Mouse (Mus musculus): ENCODE results near the gene Zfp428. TPM values are rescaled to one million over a fixed set of nuclear protein-coding genes. Genes with fewer than 3 reads are reported as not detected.

Gene Zfp428
- polyA plus RNA-seq, 1 experiment from 2014 or later: 31.3 TPM

DNA sequence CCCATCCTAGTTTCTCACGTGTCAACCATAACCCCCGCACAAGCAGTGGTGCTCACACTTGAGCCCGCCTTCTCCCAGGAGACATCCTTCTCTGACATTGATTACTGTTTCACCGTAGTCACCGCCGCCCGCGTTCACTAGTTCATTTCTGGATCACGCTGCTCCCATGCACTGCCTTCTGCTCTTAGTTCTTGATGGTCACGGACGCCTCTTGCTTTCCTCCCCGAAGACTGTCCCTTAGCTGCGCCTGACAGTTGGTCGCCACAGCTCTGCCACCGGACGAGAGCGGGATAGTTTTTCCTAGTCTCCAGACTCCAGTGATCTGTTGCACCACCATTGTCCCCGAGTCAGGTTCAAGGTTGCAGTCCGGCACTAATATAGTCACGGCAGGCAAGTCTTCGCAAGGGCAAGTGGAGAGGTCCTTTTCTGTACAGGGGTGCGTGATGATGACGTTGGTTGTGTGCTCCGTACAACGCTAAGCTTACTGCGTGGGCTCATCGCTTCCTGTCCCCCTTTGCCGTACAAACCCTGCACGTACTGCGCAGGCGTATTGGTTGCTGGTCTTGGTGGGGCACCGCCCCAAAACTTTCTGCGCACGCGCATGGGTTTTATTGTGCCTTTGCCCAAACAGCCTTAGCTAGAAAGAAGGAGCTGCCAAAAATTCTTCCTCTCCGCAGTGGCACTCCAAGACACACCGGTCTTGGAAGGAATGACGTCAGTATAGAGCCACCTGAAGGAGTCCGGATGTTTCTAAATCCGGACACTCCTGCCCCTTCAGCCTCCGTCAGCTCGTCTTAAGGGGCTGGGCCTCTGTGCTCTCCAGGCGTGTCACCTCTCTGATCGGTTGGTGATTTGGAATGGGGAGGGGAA is 23.5 kb downstream of the Zfp428 start, which contains the start of gene Irgq:
Gene Irgq (plus strand): TSS at position 628 of the 870 bp plus-strand sequence.
- H3K4me3 ChIP-seq (ENCODE audit: low read depth, low read length): peak within 1 kb of the TSS; percentile 68
- peak; percentile 100 for DNase-seq (ENCODE audit: low spot score)
- H3K27me3 ChIP-seq (replicated peaks; ENCODE audit: control insufficient read depth, insufficient read depth, low read length): no peaks in the 10 kb centered on the region; the same call in 1 of the 2 replicates
- H3K4me1 ChIP-seq (ENCODE audit: control insufficient read depth, insufficient read depth, low read length): peaks cover 22% of the 10 kb centered on the region
- H3K27ac ChIP-seq (replicated peaks; ENCODE audit: low read depth, low read length): peak within 1 kb of the TSS; percentile 92
- peaks cover 24% of the 10 kb centered on the region for H3K36me3 ChIP-seq (ENCODE audit: control insufficient read depth, insufficient read depth, low read length)
- H3K4me2 ChIP-seq (ENCODE audit: low read depth, low read length): peak within 1 kb of the TSS; percentile 98
- ATAC-seq (ENCODE audit: low read depth): peak; percentile 97
- under 1% methylated on average over 44 of the region's 44 CpGs for WGBS
- H3K9ac ChIP-seq (ENCODE audit: low read depth, low read length): peak within 1 kb of the TSS; percentile 87
- H3K9me3 ChIP-seq (ENCODE audit: control insufficient read depth, low read length): no peaks in the 10 kb centered on the region

DNA sequence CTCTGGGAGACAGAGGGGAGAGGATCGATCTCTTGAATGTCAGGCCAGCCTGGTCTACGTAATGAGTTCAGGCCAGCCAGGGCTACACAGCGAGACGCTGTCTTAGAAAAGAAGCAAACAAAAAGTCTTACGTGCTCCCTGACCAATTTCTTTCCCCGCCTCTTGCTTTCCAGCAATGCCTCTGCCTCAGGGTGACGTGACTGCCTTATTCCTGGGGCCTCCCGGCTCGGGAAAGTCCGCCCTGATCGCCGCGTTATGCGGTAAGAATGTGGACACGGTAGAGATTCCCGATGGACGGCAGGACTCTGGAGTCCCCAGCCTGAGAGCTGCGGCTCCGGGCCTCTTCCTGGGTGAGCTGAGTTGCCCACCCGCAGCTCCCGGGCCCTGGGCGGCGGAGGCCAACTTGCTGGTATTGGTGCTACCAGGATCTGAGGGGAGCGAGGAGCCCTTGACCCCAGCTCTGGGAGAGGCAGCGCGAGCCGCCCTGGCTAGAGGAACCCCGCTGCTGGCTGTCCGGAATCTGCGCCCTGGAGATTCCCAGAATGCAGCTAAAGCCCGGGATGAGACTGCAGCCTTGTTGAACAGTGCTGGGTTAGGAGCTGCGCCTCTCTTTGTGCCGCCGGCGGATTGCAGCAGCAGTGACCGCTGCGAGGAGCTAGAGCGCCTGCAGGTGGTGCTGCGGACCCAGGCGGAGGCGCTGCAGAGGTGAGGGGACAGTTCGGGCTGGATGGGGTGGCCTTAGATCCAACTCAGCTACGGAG is 24.6 kb downstream of the Zfp428 start:
- Histone ChIP-seq H3K4me1 (ENCODE audit: control insufficient read depth, insufficient read depth, low read length) (peaks cover 22% of the 10 kb centered on the region), H3K27ac (replicated peaks; ENCODE audit: low read depth, low read length) (peak overlapping the region; percentile 87), H3K4me2 (ENCODE audit: low read depth, low read length) (peak overlapping the region; percentile 98), H3K9ac (ENCODE audit: low read depth, low read length) (peak overlapping the region; percentile 87), H3K9me3 (ENCODE audit: control insufficient read depth, low read length) (no peaks in the 10 kb centered on the region), H3K4me3 (ENCODE audit: low read depth, low read length) (peak overlapping the region; percentile 68), H3K27me3 (replicated peaks; ENCODE audit: control insufficient read depth, insufficient read depth, low read length) (no peaks in the 10 kb centered on the region; the same call in 1 of the 2 replicates), H3K36me3 (ENCODE audit: control insufficient read depth, insufficient read depth, low read length) (peaks cover 34% of the 10 kb centered on the region)
- peak; percentile 88 for DNase-seq (ENCODE audit: low spot score)
- peak; percentile 63 for ATAC-seq (ENCODE audit: low read depth)
- WGBS: 1% methylated on average over 34 of the region's 43 CpGs

DNA sequence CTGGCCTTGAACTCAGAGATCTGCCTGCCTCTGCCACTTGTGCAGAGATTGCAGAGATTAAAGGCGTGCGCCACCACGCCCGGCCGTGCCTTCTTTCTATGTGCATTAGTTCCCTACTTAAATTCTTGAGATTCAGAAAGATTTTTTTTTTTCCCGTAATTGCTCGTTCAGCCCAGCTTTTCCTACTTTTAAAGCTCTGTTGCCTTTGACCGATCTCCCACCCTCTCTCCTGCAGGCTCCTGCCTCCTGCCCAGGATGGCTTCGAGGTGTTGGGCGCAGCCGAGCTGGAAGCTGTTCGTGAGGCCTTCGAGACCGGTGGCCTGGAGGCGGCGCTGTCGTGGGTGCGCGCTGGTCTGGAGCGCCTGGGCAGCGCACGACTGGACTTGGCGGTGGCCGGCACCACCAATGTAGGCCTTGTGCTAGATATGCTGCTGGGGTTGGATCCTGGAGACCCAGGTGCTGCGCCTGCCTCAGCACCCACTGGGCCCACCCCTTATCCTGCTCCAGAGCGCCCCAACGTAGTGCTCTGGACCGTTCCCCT is 26.3 kb downstream of the Zfp428 start:
- Histone ChIP-seq H3K4me2 (ENCODE audit: low read depth, low read length) (no peak overlapping the region), H3K4me1 (ENCODE audit: control insufficient read depth, insufficient read depth, low read length) (peaks cover 15% of the 10 kb centered on the region), H3K36me3 (ENCODE audit: control insufficient read depth, insufficient read depth, low read length) (peaks cover 36% of the 10 kb centered on the region), H3K27me3 (replicated peaks; ENCODE audit: control insufficient read depth, insufficient read depth, low read length) (no peaks in the 10 kb centered on the region; the same call in 1 of the 2 replicates), H3K9me3 (ENCODE audit: control insufficient read depth, low read length) (no peaks in the 10 kb centered on the region), H3K27ac (replicated peaks; ENCODE audit: low read depth, low read length) (no peak overlapping the region), H3K9ac (ENCODE audit: low read depth, low read length) (no peak overlapping the region), H3K4me3 (ENCODE audit: low read depth, low read length) (no peak overlapping the region)
- no peak for DNase-seq (ENCODE audit: low spot score)
- 76% methylated on average over 25 of the region's 28 CpGs for WGBS
- ATAC-seq (ENCODE audit: low read depth): no peak

DNA sequence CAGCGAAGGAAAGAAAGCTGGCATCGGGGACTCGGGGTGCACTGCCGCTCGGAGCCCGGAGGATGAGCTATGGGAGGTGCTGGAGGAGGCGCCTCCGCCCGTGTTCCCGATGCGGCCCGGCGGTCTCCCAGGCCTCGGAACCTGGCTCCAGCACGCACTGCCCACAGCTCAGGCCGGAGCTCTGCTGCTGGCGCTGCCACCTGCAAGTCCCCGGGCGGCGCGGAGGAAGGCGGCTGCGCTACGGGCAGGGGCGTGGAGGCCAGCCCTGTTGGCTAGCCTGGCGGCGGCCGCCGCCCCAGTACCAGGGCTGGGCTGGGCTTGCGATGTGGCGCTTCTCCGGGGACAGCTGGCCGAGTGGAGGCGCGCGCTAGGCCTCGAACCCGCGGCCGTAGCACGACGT is 27.0 kb downstream of the Zfp428 start:
- H3K4me2 ChIP-seq (ENCODE audit: low read depth, low read length): peak overlapping the region; percentile 20; the same call in 1 of the 2 replicates
- no peaks in the 10 kb centered on the region; the same call in 1 of the 2 replicates for H3K27me3 ChIP-seq (replicated peaks; ENCODE audit: control insufficient read depth, insufficient read depth, low read length)
- H3K9ac ChIP-seq (ENCODE audit: low read depth, low read length): peak overlapping the region; percentile 19; the same call in 1 of the 2 replicates
- H3K9me3 ChIP-seq (ENCODE audit: control insufficient read depth, low read length): no peaks in the 10 kb centered on the region
- H3K4me1 ChIP-seq (ENCODE audit: control insufficient read depth, insufficient read depth, low read length): peaks cover 15% of the 10 kb centered on the region
- WGBS: 42% methylated on average over 26 of the region's 42 CpGs
- ATAC-seq (ENCODE audit: low read depth) (no peak), DNase-seq (ENCODE audit: low spot score) (no peak)
- H3K27ac ChIP-seq (replicated peaks; ENCODE audit: low read depth, low read length): no peak overlapping the region
- H3K36me3 ChIP-seq (ENCODE audit: control insufficient read depth, insufficient read depth, low read length): peaks cover 36% of the 10 kb centered on the region
- H3K4me3 ChIP-seq (ENCODE audit: low read depth, low read length): 0 out of 2 replicates have a peak overlapping the region, but pooled peaks have one; percentile 3

DNA sequence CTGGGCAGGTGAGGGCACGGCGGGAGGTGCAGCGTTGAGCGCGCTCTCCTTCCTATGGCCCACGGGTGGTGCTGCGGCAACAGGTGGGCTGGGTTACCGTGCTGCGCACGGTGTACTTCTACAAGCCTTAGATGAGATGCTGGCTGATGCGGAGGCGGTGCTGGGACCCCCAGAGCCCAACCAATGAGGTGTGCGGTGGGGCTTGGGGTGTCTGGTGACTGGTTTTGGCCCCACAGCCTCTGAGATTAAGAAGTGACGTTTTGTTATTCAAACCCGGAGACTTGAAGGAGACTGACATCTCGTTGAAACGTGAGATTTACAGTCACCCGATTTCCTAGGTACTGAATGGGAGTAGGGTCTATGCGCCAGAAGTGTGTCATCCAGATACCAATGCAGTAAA is 27.5 kb downstream of the Zfp428 start:
- Histone ChIP-seq H3K27me3 (replicated peaks; ENCODE audit: control insufficient read depth, insufficient read depth, low read length) (no peaks in the 10 kb centered on the region; the same call in 1 of the 2 replicates), H3K4me3 (ENCODE audit: low read depth, low read length) (0 out of 2 replicates have a peak overlapping the region, but pooled peaks have one; percentile 3), H3K27ac (replicated peaks; ENCODE audit: low read depth, low read length) (no peak overlapping the region), H3K4me2 (ENCODE audit: low read depth, low read length) (no peak overlapping the region), H3K4me1 (ENCODE audit: control insufficient read depth, insufficient read depth, low read length) (peaks cover 14% of the 10 kb centered on the region), H3K9ac (ENCODE audit: low read depth, low read length) (peak overlapping the region; percentile 19; the same call in 1 of the 2 replicates), H3K9me3 (ENCODE audit: control insufficient read depth, low read length) (no peaks in the 10 kb centered on the region), H3K36me3 (ENCODE audit: control insufficient read depth, insufficient read depth, low read length) (peaks cover 36% of the 10 kb centered on the region)
- no peak for DNase-seq (ENCODE audit: low spot score)
- ATAC-seq (ENCODE audit: low read depth): no peak
- 26% methylated on average over 14 of the region's 19 CpGs for WGBS

DNA sequence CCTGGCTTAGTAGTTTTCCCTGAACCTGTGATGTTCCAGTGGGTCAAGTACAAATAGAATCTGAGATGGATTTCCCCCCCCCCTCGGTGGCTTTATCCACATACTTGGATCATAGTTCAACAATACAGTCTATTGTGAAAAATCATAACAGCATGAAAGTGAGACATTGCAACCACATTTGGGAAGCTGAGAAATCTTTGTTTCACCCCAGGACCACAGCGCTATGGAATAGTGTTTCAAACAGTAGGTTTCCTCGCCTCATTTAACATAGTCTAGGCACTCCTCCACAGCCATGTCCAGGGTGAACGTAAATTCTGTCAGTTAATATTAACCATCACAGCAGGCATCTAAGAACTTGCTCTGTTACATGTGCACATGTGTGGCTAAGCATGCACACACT is 30.3 kb downstream of the Zfp428 start:
- 72% methylated on average over 4 of the region's 4 CpGs for WGBS
- ATAC-seq (ENCODE audit: low read depth): no peak
- DNase-seq (ENCODE audit: low spot score): no peak

DNA sequence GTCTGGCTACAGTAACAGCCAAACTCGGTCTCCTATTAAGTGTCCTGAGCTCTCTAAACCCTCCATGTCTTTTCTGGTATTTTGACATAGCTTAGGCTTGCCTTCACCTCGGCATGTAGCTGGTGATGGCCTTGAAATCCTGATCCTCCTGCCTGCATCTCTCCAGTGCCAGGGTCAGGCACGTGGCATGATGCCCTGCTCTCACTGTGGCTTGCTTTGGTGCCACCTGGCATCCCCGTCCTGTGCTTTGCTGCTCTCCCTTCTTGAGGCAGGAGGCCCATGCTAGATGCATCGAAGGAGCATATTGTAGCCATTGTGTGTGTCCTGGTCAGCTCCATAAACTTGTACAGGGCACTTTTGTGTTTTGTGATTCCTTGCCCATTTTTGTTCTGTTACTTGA is 30.8 kb downstream of the Zfp428 start:
- H3K4me2 ChIP-seq (ENCODE audit: low read depth, low read length): no peak overlapping the region
- 0 out of 2 replicates have a peak, but pooled peaks cover under 1% of the 10 kb centered on the region for H3K4me1 ChIP-seq (ENCODE audit: control insufficient read depth, insufficient read depth, low read length)
- H3K9me3 ChIP-seq (ENCODE audit: control insufficient read depth, low read length): no peaks in the 10 kb centered on the region
- peaks cover 36% of the 10 kb centered on the region for H3K36me3 ChIP-seq (ENCODE audit: control insufficient read depth, insufficient read depth, low read length)
- ATAC-seq (ENCODE audit: low read depth): no peak
- DNase-seq (ENCODE audit: low spot score): no peak
- H3K4me3 ChIP-seq (ENCODE audit: low read depth, low read length): no peak overlapping the region
- H3K27me3 ChIP-seq (replicated peaks; ENCODE audit: control insufficient read depth, insufficient read depth, low read length): no peaks in the 10 kb centered on the region; the same call in 1 of the 2 replicates
- no peak overlapping the region for H3K27ac ChIP-seq (replicated peaks; ENCODE audit: low read depth, low read length)
- WGBS: 74% methylated on average over 5 of the region's 5 CpGs
- no peak overlapping the region for H3K9ac ChIP-seq (ENCODE audit: low read depth, low read length)

More for the DNA sequence above, 30.3 kb downstream of the Zfp428 start:
- no peak overlapping the region for H3K27ac ChIP-seq (replicated peaks; ENCODE audit: low read depth, low read length)
- no peak overlapping the region for H3K9ac ChIP-seq (ENCODE audit: low read depth, low read length)
- H3K4me3 ChIP-seq (ENCODE audit: low read depth, low read length): no peak overlapping the region
- no peak overlapping the region for H3K4me2 ChIP-seq (ENCODE audit: low read depth, low read length)
- H3K9me3 ChIP-seq (ENCODE audit: control insufficient read depth, low read length): no peaks in the 10 kb centered on the region
- no peaks in the 10 kb centered on the region; the same call in 1 of the 2 replicates for H3K27me3 ChIP-seq (replicated peaks; ENCODE audit: control insufficient read depth, insufficient read depth, low read length)
- H3K4me1 ChIP-seq (ENCODE audit: control insufficient read depth, insufficient read depth, low read length): peaks cover 5% of the 10 kb centered on the region; the same call in 1 of the 2 replicates
- peaks cover 36% of the 10 kb centered on the region for H3K36me3 ChIP-seq (ENCODE audit: control insufficient read depth, insufficient read depth, low read length)

DNA sequence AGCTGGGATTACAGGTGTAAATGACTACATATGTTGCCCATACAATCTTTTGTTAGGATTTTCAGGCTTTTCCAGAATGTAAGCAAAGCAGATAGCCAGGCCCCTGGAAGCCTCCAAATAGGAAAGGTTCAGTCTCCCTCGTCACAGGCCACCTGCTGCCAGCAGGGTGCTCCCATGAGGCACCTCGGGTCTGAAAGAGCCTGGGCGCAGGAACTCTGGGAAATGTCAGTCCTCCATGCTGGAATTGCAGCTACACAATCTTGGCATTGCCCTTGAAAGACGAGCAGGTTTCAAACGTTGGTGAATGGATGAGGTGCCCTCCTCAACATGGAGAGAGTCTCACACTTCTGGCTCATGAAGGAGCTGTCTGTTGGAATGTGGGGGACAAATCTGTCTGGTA is 31.3 kb downstream of the Zfp428 start:
- no peak overlapping the region for H3K4me3 ChIP-seq (ENCODE audit: low read depth, low read length)
- no peak overlapping the region for H3K4me2 ChIP-seq (ENCODE audit: low read depth, low read length)
- H3K9ac ChIP-seq (ENCODE audit: low read depth, low read length): no peak overlapping the region
- H3K9me3 ChIP-seq (ENCODE audit: control insufficient read depth, low read length): no peaks in the 10 kb centered on the region
- ATAC-seq (ENCODE audit: low read depth) (no peak), DNase-seq (ENCODE audit: low spot score) (no peak)
- no peak overlapping the region for H3K27ac ChIP-seq (replicated peaks; ENCODE audit: low read depth, low read length)
- H3K4me1 ChIP-seq (ENCODE audit: control insufficient read depth, insufficient read depth, low read length): no peaks in the 10 kb centered on the region
- 46% methylated on average over 5 of the region's 5 CpGs for WGBS
- H3K27me3 ChIP-seq (replicated peaks; ENCODE audit: control insufficient read depth, insufficient read depth, low read length): no peaks in the 10 kb centered on the region; the same call in 1 of the 2 replicates
- H3K36me3 ChIP-seq (ENCODE audit: control insufficient read depth, insufficient read depth, low read length): peaks cover 34% of the 10 kb centered on the region
